ENCODE assay signal across 16 mouse cellular contexts in genomic region chr13:52617096-52617714, GRCm38 (mm10). TPM values are rescaled to one million over a fixed set of nuclear protein-coding genes. Genes with fewer than 3 reads are reported as not detected.
DNase-seq lines count a peak whose midpoint lies in the region; ATAC-seq lines count a peak whose summit lies in the region.
"Had no signal": no experiment of that assay in that cellular context is flagged by ENCODE, and none has a peak within 500 bp of the region (broad histone marks: within the 10 kb centered on the region; RNA-seq: fewer than 3 reads in every experiment).

No protein-coding gene starts in this region.

- no peak overlapping the region for H3K9ac ChIP-seq in midbrain, embryonic 11.5 days (ENCODE audit: low read length)
- H3K9ac ChIP-seq in midbrain, embryonic 13.5 days (replicated peaks), result no peak overlapping the region
- no peak overlapping the region for H3K9ac ChIP-seq in liver, embryonic 16.5 days (ENCODE audit: low read depth, low read length)
- H3K9ac ChIP-seq: embryonic facial prominence, embryonic 12.5 days; heart, embryonic 12.5 days had no signal

- H3K27ac ChIP-seq in midbrain, embryonic 11.5 days (ENCODE audit: low read depth, low read length), result no peak overlapping the region
- no peak overlapping the region for H3K27ac ChIP-seq in midbrain, embryonic 13.5 days
- no peak overlapping the region for H3K27ac ChIP-seq in liver, embryonic 16.5 days (ENCODE audit: low read length)
- H3K27ac ChIP-seq: embryonic facial prominence, embryonic 12.5 days had no signal

- 74% methylated on average over 11 of the region's 11 CpGs for WGBS in midbrain, embryonic 11.5 days
- WGBS in midbrain, embryonic 13.5 days, result 56% methylated on average over 11 of the region's 11 CpGs
- 47% methylated on average over 11 of the region's 11 CpGs for WGBS in liver, embryonic 16.5 days (ENCODE audit: insufficient replicate concordance)

- no peak overlapping the region for H3K4me2 ChIP-seq in midbrain, embryonic 11.5 days
- H3K4me2 ChIP-seq in midbrain, embryonic 13.5 days (replicated peaks), result no peak overlapping the region
- no peak overlapping the region for H3K4me2 ChIP-seq in liver, embryonic 16.5 days (ENCODE audit: low read depth, low read length)
- H3K4me2 ChIP-seq: embryonic facial prominence, embryonic 12.5 days; heart, embryonic 12.5 days had no signal

- H3K27me3 ChIP-seq in midbrain, embryonic 11.5 days (ENCODE audit: control insufficient read depth, insufficient read depth, low read length), result no peaks in the 10 kb centered on the region
- H3K27me3 ChIP-seq in midbrain, embryonic 13.5 days, result no peaks in the 10 kb centered on the region
- H3K27me3 ChIP-seq in liver, embryonic 16.5 days (ENCODE audit: control insufficient read depth, insufficient read depth, low read depth, low read length), result no peaks in the 10 kb centered on the region
- H3K27me3 ChIP-seq: embryonic facial prominence, embryonic 12.5 days; heart, embryonic 12.5 days had no signal

- peak; percentile 47 for DNase-seq in midbrain, embryonic 11.5 days (ENCODE audit: low spot score, missing footprints)
- peak; percentile 25 for DNase-seq in c-Kit-positive CD71-positive TER-119-negative erythroid progenitor cells, embryonic 14.5 days (ENCODE audit: low read depth)
- DNase-seq in yolk sac, embryonic 10.5 days (ENCODE audit: low spot score), result peak; percentile 53
- DNase-seq in adrenal gland, adult 8-10 months, result no peak
- DNase-seq: cerebellum, adult 11-12 months; cerebellum, postnatal 36 days; gastrocnemius, postnatal 10 days; kidney, postnatal 14 days; lung, adult 18-20 months; lung, postnatal 36 days had no signal

- H3K4me1 ChIP-seq in midbrain, embryonic 11.5 days (ENCODE audit: control insufficient read depth, insufficient read depth, low read length), result no peaks in the 10 kb centered on the region
- no peaks in the 10 kb centered on the region for H3K4me1 ChIP-seq in midbrain, embryonic 13.5 days (replicated peaks)
- peaks cover 3% of the 10 kb centered on the region for H3K4me1 ChIP-seq in liver, embryonic 16.5 days (ENCODE audit: control insufficient read depth, low read depth, low read length)
- H3K4me1 ChIP-seq: embryonic facial prominence, embryonic 12.5 days had no signal

- H3K9me3 ChIP-seq in midbrain, embryonic 11.5 days (ENCODE audit: control insufficient read depth, low read length), result no peaks in the 10 kb centered on the region
- H3K9me3 ChIP-seq in midbrain, embryonic 13.5 days, result no peaks in the 10 kb centered on the region
- no peaks in the 10 kb centered on the region for H3K9me3 ChIP-seq in liver, embryonic 16.5 days (replicated peaks; ENCODE audit: control insufficient read depth, low read length)
- H3K9me3 ChIP-seq: embryonic facial prominence, embryonic 12.5 days; heart, embryonic 12.5 days had no signal

- no peak overlapping the region for H3K4me3 ChIP-seq in midbrain, embryonic 11.5 days (ENCODE audit: low read depth, low read length)
- H3K4me3 ChIP-seq in midbrain, embryonic 13.5 days (replicated peaks), result no peak overlapping the region
- no peak overlapping the region for H3K4me3 ChIP-seq in liver, embryonic 16.5 days (ENCODE audit: low read depth, low read length)
- H3K4me3 ChIP-seq: embryonic facial prominence, embryonic 12.5 days; heart, embryonic 12.5 days had no signal

- no peaks in the 10 kb centered on the region for H3K36me3 ChIP-seq in midbrain, embryonic 11.5 days (ENCODE audit: control insufficient read depth, insufficient read depth, low read length)
- no peaks in the 10 kb centered on the region for H3K36me3 ChIP-seq in midbrain, embryonic 13.5 days
- H3K36me3 ChIP-seq in liver, embryonic 16.5 days (ENCODE audit: control insufficient read depth, insufficient read depth), result no peaks in the 10 kb centered on the region
- H3K36me3 ChIP-seq: embryonic facial prominence, embryonic 12.5 days had no signal

- no peak for ATAC-seq in midbrain, embryonic 11.5 days (ENCODE audit: low FRiP score)
- ATAC-seq in midbrain, embryonic 13.5 days, result no peak
- peak; percentile 64; the same call in 1 of the 2 replicates for ATAC-seq in liver, embryonic 16.5 days (ENCODE audit: low read depth)
- ATAC-seq in monocyte, adult 5-6 weeks (replicated peaks; ENCODE audit: insufficient number of reproducible peaks, low FRiP score, low TSS enrichment, poor library complexity, severe bottlenecking), result no peak
- ATAC-seq: inflammation-experienced regulatory T-cells, adult 6 months had no signal

RNA-seq across cellular contexts. Expression of gene Syk, which starts 34.2 kb away (rescaled TPM):
- polyA plus RNA-seq in midbrain, embryonic 11.5 days (2014; fragmentation: Nextera tagmentation; extraction: Ambion mirVana), result 2.1 and 2.3 TPM in 2 replicates
- 1.1 and 1.5 TPM in 2 replicates for polyA plus RNA-seq in midbrain, embryonic 13.5 days (2015; fragmentation: Nextera tagmentation; extraction: Ambion mirVana)
- polyA plus RNA-seq in liver, embryonic 16.5 days (2015; fragmentation: Nextera tagmentation; extraction: Ambion mirVana), result 5.3 and 5.9 TPM in 2 replicates
- total RNA-seq in monocyte, adult 5-6 weeks (2017), result 284 to 318 TPM (median 288 TPM) in 3 replicates
- total RNA-seq in adrenal gland, adult 8-10 months (2022), result 1 to 10 TPM; 3.4 to 9.2 (median 7.4) TPM
